Mouse (Mus musculus) Patski (cell line): ENCODE measurements around the gene Scn7a. TPM values are rescaled to one million over a fixed set of nuclear protein-coding genes. Genes with fewer than 3 reads are reported as not detected.

Experiments
- ATAC-seq: fragments of 100-300 bp; one replicate; pipeline ENCODE4 v1.8.0; 2021
- CTCF ChIA-PET: fragments of 350-600 bp; sonication (Branson Sonifier 250); formaldehyde crosslinking; loops from one replicate; lab custom pipeline; 2022; ENCODE audit warnings: inconsistent platforms; lab: Charles Lee
- POLR2A ChIA-PET: fragments of 350-600 bp; sonication (Branson Sonifier 250); formaldehyde crosslinking; loops from one replicate; lab custom pipeline; 2022; ENCODE audit warnings: antibody characterized with exemption, inconsistent platforms; lab: Charles Lee
- DNase-seq: peaks from one replicate; pipeline ENCODE4 v3.0.0-alpha.2; 2011; ENCODE audit warnings: low read depth, low spot score
- H3K27me3 ChIP-seq: fragments of 371-371 bp; one replicate; pipeline ENCODE4 v1.5.1; 2021
- CTCF ChIP-seq: fragments of 100-300 bp; IDR thresholded peaks from one replicate; pipeline ENCODE4 v1.5.1; 2021
- in situ Hi-C: fragments of 300-500 bp; cut with MboI; formaldehyde crosslinking; loops from 3 replicates; pipeline ENCODE4 v1.11.1; 2018; ENCODE audit warnings: low pct_unique_long_range_greater_than_20kb, mixed read lengths
- polyA plus RNA-seq: library from polyadenylated mRNA; unstranded; gene quantifications from one replicate; pipeline ENCODE4 v1.2.3, GENCODE M21; 2021

Gene Scn7a
- polyA plus RNA-seq = not detected

DNA sequence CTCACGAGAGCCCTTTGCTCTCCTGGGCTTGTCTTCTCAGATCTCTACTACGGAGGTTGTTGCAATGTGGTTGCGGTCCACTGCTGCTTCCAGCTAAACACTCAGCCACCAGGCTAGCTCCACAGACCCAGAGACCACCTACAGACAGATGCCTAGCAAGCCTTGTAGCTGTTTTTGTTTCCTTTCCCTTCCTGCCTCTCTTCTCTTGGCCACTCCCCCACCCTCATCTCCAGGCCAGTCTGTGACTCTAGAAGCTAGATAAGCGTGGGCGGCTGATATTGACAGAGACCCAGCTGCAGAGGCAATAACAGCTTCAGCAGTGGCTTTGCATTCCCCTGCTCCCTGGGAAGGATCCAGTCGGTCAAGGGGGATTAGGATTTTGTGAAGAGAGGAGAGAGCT, at the start of gene Scn7a:
Gene Scn7a, minus strand, starts transcription at position 150 of the 400 bp plus-strand sequence.
- POLR2A ChIA-PET = no interaction called here
- ATAC-seq (no peak), DNase-seq (no peak)
- no peak for TF ChIP-seq CTCF
- peaks cover 3% of the 10 kb centered on the region for H3K27me3 ChIP-seq
- in situ Hi-C loops = loop anchor here (25.0 kb wide), 1 partner anchor 522 kb away; the partner anchor contains the start of gene Ttc21b
- CTCF ChIA-PET = no interaction called here

DNA sequence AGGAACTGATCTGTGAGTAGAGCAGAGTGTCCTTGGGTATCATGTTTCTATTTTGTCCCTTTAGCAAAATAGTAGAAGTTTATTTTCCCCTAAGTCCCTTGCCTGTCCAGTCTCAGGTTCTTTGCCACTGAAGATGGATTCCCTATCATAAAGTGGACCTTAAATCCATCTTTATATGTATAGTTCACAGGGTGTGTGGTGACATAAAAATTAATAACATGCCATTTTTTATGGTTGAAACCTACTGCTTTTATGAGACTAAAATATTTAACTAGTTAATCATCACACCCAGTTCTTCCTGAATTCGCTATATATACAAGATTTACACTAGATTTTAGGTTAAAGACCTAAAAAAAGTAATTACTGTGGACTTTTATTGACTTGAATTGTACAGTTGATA, 43.0 kb upstream of the Scn7a start:
- in situ Hi-C loops = no loop called here
- ATAC-seq (no peak), DNase-seq (no peak)
- H3K27me3 ChIP-seq = peaks cover 13% of the 10 kb centered on the region
- ChIA-PET CTCF (no interaction called here), POLR2A (no interaction called here)
- TF ChIP-seq CTCF = no peak

DNA sequence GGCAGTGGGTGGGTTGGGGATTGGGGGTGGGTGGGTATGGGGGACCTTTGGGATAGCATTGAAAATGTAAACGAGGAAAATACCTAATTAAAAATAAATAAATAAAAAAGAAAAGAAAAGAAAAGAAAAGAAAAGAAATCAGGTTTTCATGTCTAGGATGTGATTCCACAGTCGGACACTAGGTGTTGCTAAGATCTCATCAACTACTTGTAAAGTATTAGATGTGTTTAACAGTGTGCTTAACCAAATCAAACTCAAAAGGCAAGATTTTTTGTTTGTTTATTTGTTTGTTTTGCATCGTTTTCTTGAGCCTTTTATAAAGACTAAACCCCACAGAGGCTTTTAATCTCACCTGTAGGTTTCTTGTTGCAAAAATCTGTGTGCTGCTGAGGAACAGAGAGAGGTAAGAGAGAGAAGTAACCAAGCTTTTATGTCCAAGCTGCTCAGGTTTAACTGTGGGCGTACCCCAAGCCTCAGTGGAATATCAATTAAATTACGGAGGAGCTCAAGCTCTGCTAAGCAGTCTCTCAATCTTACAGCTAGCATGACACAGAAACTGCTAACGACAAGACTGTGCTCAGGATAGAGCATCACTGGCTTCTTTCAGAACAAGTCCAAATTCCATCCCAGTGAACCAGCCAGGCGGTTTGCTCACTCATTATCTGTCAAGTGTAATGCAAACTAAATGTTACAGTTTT, 35.3 kb upstream of the Scn7a start:
- in situ Hi-C loops = loop anchor here (25.0 kb wide), 1 partner anchor 1517 kb away; no protein-coding TSS in a partner anchor
- POLR2A ChIA-PET = no interaction called here
- DNase-seq (no peak), ATAC-seq (no peak)
- CTCF ChIA-PET = no interaction called here
- peak; percentile 15 for TF ChIP-seq CTCF
- H3K27me3 ChIP-seq = no peaks in the 10 kb centered on the region

DNA sequence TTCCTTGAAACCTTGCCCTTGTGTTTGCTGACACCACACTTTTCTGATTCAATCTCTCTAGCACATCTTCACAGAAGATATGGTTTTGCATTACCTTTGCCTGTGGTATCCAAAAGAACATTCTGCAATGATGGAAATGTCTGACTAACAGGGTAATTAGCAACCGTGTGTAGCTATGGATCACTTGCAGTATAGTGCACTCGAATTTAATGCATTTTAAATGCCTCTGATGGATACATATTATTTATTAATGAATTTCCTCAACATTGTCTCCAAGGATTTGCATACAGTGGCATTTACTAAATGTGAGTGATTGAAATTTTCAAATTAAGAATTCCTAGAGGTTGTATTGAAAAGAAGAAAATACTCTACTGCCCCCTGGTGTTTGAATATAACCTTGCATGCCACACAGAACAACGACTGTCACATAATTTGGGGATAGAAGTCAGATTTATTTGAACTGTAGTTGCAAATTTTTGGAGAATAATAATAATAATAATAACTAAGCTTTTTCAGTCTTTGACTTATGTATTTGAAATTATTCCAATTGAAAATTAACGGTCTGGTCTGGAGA, 15.0 kb upstream of the Scn7a start:
- DNase-seq (no peak), ATAC-seq (no peak)
- ChIA-PET CTCF (no interaction called here), POLR2A (no interaction called here)
- in situ Hi-C loops = loop anchor here (5.0 to 25.0 kb wide), 3 partner anchors 322 to 1538 kb away; partner anchors contain the start of gene Ttc21b
- peak; percentile 43 for TF ChIP-seq CTCF
- H3K27me3 ChIP-seq = peaks cover 40% of the 10 kb centered on the region

DNA sequence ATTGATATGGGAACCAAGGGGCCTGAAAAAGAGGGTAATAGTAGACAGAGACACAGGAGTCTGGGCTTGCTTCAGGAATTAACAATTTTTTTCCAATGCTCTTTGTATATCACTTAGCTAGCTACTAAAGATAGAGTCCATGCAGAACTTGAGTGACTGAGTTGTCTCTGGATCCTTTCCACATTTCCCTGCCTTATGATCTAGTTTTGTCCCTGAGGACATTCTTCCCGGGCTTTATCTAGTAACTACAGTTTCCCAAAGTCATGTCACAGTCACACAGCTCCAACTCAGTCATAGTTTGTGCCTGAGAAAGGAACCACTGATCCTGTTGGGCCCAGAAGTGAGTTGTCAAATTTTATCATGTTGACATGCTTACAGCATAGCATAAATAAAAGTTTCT, 12.8 kb upstream of the Scn7a start:
- H3K27me3 ChIP-seq = peaks cover 47% of the 10 kb centered on the region
- CTCF ChIA-PET = no interaction called here
- ATAC-seq (no peak), DNase-seq (no peak)
- POLR2A ChIA-PET = no interaction called here
- in situ Hi-C loops = loop anchor here (5.0 to 25.0 kb wide), 2 partner anchors 320 to 535 kb away; partner anchors contain the start of gene Ttc21b
- no peak for TF ChIP-seq CTCF

DNA sequence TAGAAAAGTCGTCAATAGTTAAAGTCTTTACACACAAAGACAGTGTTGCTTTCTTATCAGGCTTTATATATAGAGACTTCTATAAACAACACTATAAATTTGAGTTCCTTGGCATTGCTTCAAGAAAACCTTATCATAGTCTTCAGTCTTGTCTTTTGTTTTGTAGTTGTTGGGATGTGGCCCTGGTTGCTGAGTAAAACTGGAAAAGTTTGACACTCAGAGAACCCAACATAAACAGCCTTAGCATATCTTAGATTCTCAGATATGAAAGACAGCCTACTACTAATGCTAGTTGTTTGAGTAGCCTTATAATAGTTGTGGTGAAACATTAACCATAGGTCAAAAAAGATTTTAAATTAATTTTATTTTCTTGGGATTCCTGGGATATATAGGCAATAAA, 6.9 kb upstream of the Scn7a start:
- ATAC-seq = no peak
- no peak for DNase-seq
- no peak for TF ChIP-seq CTCF
- ChIA-PET CTCF (no interaction called here), POLR2A (no interaction called here)
- peaks cover 22% of the 10 kb centered on the region for H3K27me3 ChIP-seq
- in situ Hi-C loops = loop anchor here (25.0 kb wide), 1 partner anchor 529 kb away; the partner anchor contains the start of gene Ttc21b

DNA sequence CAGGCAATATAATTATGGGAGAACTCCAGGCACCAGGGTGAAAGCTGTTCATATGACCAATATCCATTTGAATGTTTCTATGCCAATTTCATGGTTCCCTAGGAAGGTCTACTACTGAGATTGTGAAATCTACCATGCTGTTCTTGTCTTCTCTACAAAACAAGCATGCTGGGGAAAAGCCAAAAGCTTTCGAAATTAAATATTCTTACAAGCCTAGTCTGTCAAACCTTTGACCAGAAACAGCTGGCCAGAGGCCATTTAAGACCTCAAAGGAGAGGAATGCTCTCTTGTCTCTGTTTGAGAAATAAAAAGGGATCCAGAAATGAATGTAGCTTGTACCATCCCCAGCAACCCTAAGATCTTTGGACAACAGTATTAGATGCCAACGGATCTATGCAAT, 3.8 kb downstream of the Scn7a start:
- ATAC-seq (no peak), DNase-seq (no peak)
- ChIA-PET POLR2A (no interaction called here), CTCF (no interaction called here)
- in situ Hi-C loops = loop anchor here (25.0 kb wide), 1 partner anchor 519 kb away; the partner anchor contains the start of gene Ttc21b
- TF ChIP-seq CTCF = no peak
- peaks cover 3% of the 10 kb centered on the region for H3K27me3 ChIP-seq

DNA sequence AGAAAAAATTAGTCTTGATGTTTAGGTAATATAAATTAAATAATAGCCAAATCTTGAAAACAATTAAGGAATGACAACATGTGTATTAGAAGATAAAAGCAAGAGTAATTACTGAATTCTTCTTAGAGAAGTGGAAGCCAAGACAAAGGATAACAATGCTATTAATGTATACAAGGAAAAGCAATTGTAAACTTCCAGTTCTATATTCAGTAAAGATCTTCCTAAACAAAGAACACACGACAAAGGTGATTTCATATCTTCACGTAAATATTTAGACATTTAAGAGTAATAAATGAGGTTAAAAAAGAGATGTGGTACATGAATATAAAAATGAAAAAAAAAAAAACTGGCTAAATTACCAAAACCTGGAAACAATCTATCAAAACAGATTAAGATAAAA, 16.7 kb downstream of the Scn7a start:
- TF ChIP-seq CTCF = no peak
- in situ Hi-C loops = no loop called here
- ATAC-seq (no peak), DNase-seq (no peak)
- ChIA-PET POLR2A (no interaction called here), CTCF (no interaction called here)
- peaks cover 3% of the 10 kb centered on the region for H3K27me3 ChIP-seq

DNA sequence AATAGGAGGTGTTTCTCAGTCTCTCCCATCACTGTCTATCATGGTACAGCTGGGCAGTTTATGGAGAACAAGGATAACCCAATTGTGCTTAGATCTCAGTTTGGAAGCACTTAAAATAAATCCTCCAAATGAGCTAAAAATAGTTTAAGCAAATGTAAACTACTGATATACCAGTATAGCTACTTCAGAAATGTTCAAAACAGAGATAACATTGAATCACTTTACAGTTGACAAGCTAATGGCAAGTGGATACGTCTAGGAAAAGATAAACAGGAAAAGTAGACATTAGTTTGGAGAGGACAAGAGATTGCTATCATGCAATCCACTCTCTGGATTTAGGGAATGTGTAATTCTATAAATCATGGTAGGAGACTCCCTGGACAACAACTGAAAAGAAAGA, 19.5 kb downstream of the Scn7a start:
- peaks cover 3% of the 10 kb centered on the region for H3K27me3 ChIP-seq
- DNase-seq (no peak), ATAC-seq (no peak)
- in situ Hi-C loops = no loop called here
- POLR2A ChIA-PET = no interaction called here
- TF ChIP-seq CTCF = no peak
- CTCF ChIA-PET = no interaction called here

DNA sequence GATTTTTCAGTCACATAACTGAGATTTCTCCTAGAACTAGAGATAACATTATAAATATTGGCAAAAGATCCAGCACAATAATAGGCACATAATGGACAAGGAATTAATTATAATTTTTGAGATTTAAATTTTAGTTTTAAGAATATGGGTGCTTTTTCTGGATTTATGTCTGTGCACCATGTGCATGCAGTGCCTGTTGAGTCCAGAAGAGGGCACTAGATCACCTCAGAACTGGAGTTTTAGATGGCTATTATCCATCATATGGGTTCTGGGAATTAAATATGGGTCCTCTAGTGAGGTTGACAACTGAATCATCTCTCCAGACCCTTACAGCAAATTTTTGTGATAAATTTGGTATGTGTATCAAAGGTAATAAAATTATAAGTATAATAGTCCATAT, 21.8 kb downstream of the Scn7a start:
- H3K27me3 ChIP-seq = peaks cover 3% of the 10 kb centered on the region
- peak; percentile 51 for TF ChIP-seq CTCF
- ATAC-seq = no peak
- ChIA-PET CTCF (no interaction called here), POLR2A (no interaction called here)
- in situ Hi-C loops = no loop called here
- no peak for DNase-seq

DNA sequence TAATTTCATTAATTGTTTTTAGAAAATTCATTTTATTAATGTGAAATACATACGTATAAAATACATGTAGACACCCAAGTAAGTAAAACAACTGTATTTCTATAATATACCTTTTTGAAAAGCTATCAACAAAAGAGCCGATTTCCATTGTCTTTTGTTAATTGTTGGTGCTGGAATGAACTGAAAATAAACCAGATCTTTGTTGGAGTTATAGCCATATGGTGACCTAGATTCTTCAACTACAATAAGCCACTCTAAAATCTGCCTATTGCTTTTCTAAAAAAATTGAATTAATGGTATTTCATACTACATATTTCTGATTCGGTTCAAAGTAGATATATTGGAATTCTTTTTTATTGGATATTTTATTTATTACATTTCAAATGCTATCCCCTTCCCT, 56.7 kb downstream of the Scn7a start:
- no peak for TF ChIP-seq CTCF
- in situ Hi-C loops = no loop called here
- ChIA-PET CTCF (no interaction called here), POLR2A (no interaction called here)
- no peaks in the 10 kb centered on the region for H3K27me3 ChIP-seq
- DNase-seq (no peak), ATAC-seq (no peak)
